Mouse (Mus musculus): ENCODE results near the gene Agbl5.

- TF ChIP-seq CTCF (IDR thresholded peaks at IDR 0.05; ENCODE audit: borderline replicate concordance, extremely low read depth, insufficient read depth, insufficient read length) (no peak), POLR2A (IDR thresholded peaks at IDR 0.05; ENCODE audit: borderline replicate concordance, extremely low read depth, insufficient read depth, insufficient read length, poor library complexity, severe bottlenecking) (no peak)
Observed at GRCm38 (mm10) chr5:30912156-30912555, 23.7 kb downstream of the Agbl5 start.
